In the genomic region with DNA sequence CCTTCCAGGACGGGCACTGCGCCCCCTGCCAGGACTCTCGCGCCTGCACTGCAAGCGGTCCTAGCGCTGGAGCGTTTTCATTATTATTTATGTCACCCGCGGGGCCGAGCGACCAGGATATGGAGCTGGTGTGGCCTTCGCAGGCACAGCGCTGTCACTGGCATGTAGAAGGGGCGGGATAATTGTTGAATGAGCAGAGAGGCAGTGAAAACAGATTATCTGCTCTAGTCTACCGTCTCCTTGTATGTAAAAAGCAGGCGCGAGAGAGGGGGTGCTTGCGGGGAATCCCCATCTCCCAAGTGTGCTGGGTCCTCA, we compare ENCODE assay signal across 8 mouse cellular contexts. TPM values are rescaled to one million over a fixed set of nuclear protein-coding genes. Genes with fewer than 3 reads are reported as not detected.
DNase-seq lines count a peak whose midpoint lies in the region; ATAC-seq and TF ChIP-seq lines count a peak whose summit lies in the region.

No protein-coding gene starts in this region.

- peaks cover 17% of the 10 kb centered on the region for H3K4me1 ChIP-seq in neural tube, embryonic 11.5 days (ENCODE audit: control insufficient read depth, insufficient read depth, low read length)
- H3K4me1 ChIP-seq in limb, embryonic 14.5 days (ENCODE audit: control insufficient read depth, insufficient read depth, low read length): peaks cover 21% of the 10 kb centered on the region
- peaks cover 23% of the 10 kb centered on the region for H3K4me1 ChIP-seq in stomach, embryonic 15.5 days

- TF ChIP-seq POLR2A in limb, embryonic 14.5 days (IDR thresholded peaks at IDR 0.05; ENCODE audit: borderline replicate concordance, extremely low read depth, insufficient read depth, insufficient read length): 0 out of 2 replicates have a peak, but pooled peaks have one; percentile 22

- H3K27me3 ChIP-seq in neural tube, embryonic 11.5 days (ENCODE audit: control insufficient read depth, insufficient read depth, low read length): no peaks in the 10 kb centered on the region
- no peaks in the 10 kb centered on the region for H3K27me3 ChIP-seq in limb, embryonic 14.5 days (ENCODE audit: control insufficient read depth, insufficient read depth, low read length)
- H3K27me3 ChIP-seq in stomach, embryonic 15.5 days (replicated peaks): no peaks in the 10 kb centered on the region

- H3K36me3 ChIP-seq in neural tube, embryonic 11.5 days (ENCODE audit: control insufficient read depth, insufficient read depth, low read length): no peaks in the 10 kb centered on the region
- H3K36me3 ChIP-seq in limb, embryonic 14.5 days (ENCODE audit: control insufficient read depth, insufficient read depth, low read length): no peaks in the 10 kb centered on the region
- no peaks in the 10 kb centered on the region for H3K36me3 ChIP-seq in stomach, embryonic 15.5 days

- WGBS in neural tube, embryonic 11.5 days: under 1% methylated on average over 18 of the region's 18 CpGs
- WGBS in limb, embryonic 14.5 days: under 1% methylated on average over 18 of the region's 18 CpGs
- WGBS in stomach, embryonic 15.5 days: under 1% methylated on average over 18 of the region's 18 CpGs

- H3K4me3 ChIP-seq in neural tube, embryonic 11.5 days (ENCODE audit: low read depth, low read length): peak overlapping the region; percentile 94
- peak overlapping the region; percentile 87 for H3K4me3 ChIP-seq in limb, embryonic 14.5 days (replicated peaks; ENCODE audit: low read length)
- peak overlapping the region; percentile 91 for H3K4me3 ChIP-seq in stomach, embryonic 15.5 days (replicated peaks)

- H3K4me2 ChIP-seq in neural tube, embryonic 11.5 days (ENCODE audit: low read depth): peak overlapping the region; percentile 93
- peak overlapping the region; percentile 67 for H3K4me2 ChIP-seq in limb, embryonic 14.5 days (replicated peaks; ENCODE audit: low read depth, low read length, severe bottlenecking)
- peak overlapping the region; percentile 89 for H3K4me2 ChIP-seq in stomach, embryonic 15.5 days

- H3K9ac ChIP-seq in neural tube, embryonic 11.5 days (ENCODE audit: low read length): peak overlapping the region; percentile 38
- H3K9ac ChIP-seq in limb, embryonic 14.5 days (ENCODE audit: low read depth, low read length, severe bottlenecking): peak overlapping the region; percentile 92
- H3K9ac ChIP-seq in stomach, embryonic 15.5 days: peak overlapping the region; percentile 34; the same call in 1 of the 2 replicates

- no peak; the same call in 1 of the 2 replicates for ATAC-seq in neural tube, embryonic 11.5 days (ENCODE audit: insufficient read depth, low FRiP score, low TSS enrichment)
- no peak; the same call in 1 of the 2 replicates for ATAC-seq in limb, embryonic 14.5 days (ENCODE audit: low FRiP score, low read depth)
- ATAC-seq in stomach, embryonic 15.5 days (ENCODE audit: insufficient read depth, low FRiP score, low read depth): no peak

- DNase-seq in embryo, embryonic 11 days: peak; percentile 95
- DNase-seq in embryo, embryonic 10 days (ENCODE audit: low spot score): no peak
- DNase-seq in neural tube, embryonic 11.5 days (ENCODE audit: low spot score): no peak
- no peak for DNase-seq in neural tube, embryonic 10.5 days (ENCODE audit: extremely low spot score, low spot score)
- no peak for DNase-seq in limb, embryonic 14.5 days (ENCODE audit: low spot score)
- DNase-seq in ovary, postnatal 36 days (ENCODE audit: low spot score): no peak
- DNase-seq in gastrocnemius, postnatal 36 days: no peak

- no peaks in the 10 kb centered on the region for H3K9me3 ChIP-seq in neural tube, embryonic 11.5 days (ENCODE audit: control insufficient read depth, low read length)
- no peaks in the 10 kb centered on the region for H3K9me3 ChIP-seq in limb, embryonic 14.5 days (ENCODE audit: control insufficient read depth, low read length)
- H3K9me3 ChIP-seq in stomach, embryonic 15.5 days: no peaks in the 10 kb centered on the region

- intact Hi-C loops in gastrocnemius, postnatal 36 days (cut with DNase I): loop anchor here (5.0 kb wide), 1 partner anchor 41 kb away; no protein-coding TSS in a partner anchor

- peak overlapping the region; percentile 49; the same call in 1 of the 2 replicates for H3K27ac ChIP-seq in neural tube, embryonic 11.5 days (ENCODE audit: low read depth, low read length)
- H3K27ac ChIP-seq in limb, embryonic 14.5 days (replicated peaks; ENCODE audit: low read depth, low read length): no peak overlapping the region
- H3K27ac ChIP-seq in stomach, embryonic 15.5 days: no peak overlapping the region

RNA-seq across cellular contexts. Expression of a gene that starts 0.5 kb away (rescaled TPM):
- polyA plus RNA-seq in neural tube, embryonic 11.5 days (2014; fragmentation: Nextera tagmentation; extraction: Ambion mirVana): 31.2 and 35.2 TPM in 2 replicates
- polyA plus RNA-seq in limb, embryonic 14.5 days (2012; rRNA removed): 230 and 262 TPM in 2 replicates
- polyA plus RNA-seq in limb, embryonic 14.5 days (2014; fragmentation: Nextera tagmentation; extraction: Ambion mirVana): 78.7 and 86.7 TPM in 2 replicates
- 20.9 and 26.7 TPM in 2 replicates for polyA plus RNA-seq in stomach, embryonic 15.5 days (2015; fragmentation: Nextera tagmentation; extraction: Ambion mirVana)
- 10 to 100 TPM; 26.4 to 32.8 TPM for total RNA-seq in gastrocnemius, postnatal 36 days (2021)

Comparison
In these comparisons a context has a peak if more than half of its experiments do, and no peak if none do; other contexts are left out.
1. H3K9ac ChIP-seq: peak in every context shown above with its lines; median percentile 92 in limb, embryonic 14.5 days; 38 in neural tube, embryonic 11.5 days; 34 in stomach, embryonic 15.5 days.